Mouse (Mus musculus) WW6 (cell line): ENCODE measurements around the gene Olfr548-ps1.
"Not testable (repeated sequence)": the region's sequence is repeated elsewhere in the genome, so short reads cannot be mapped to it uniquely, and the experiment has no call there.

Source experiments
- DNase-seq: peaks from one replicate; pipeline ENCODE4 v3.0.0-alpha.2; 2013; ENCODE audit warnings: low read depth, low spot score

Olfr548-ps1 gene

GRCm38 (mm10) chr7:102540596-102540995 is at the start of gene Olfr548-ps1:
TSS of gene Olfr548-ps1 (plus strand) at chr7:102540896.
- no peak for DNase-seq

GRCm38 (mm10) chr7:102494416-102494815 is 46.3 kb upstream of the Olfr548-ps1 start:
- DNase-seq, result not testable (repeated sequence)

GRCm38 (mm10) chr7:102499473-102499872 is 41.2 kb upstream of the Olfr548-ps1 start, which contains the start of gene Olfr545:
TSS of gene Olfr545 (minus strand) at chr7:102499573.
- no peak for DNase-seq

- no peak for DNase-seq
Measured at GRCm38 (mm10) chr7:102501986-102502385, 38.7 kb upstream of the Olfr548-ps1 start.

- peak; percentile 60 for DNase-seq
Measured at GRCm38 (mm10) chr7:102506848-102507247, 33.8 kb upstream of the Olfr548-ps1 start.

GRCm38 (mm10) chr7:102508066-102508465 is 32.6 kb upstream of the Olfr548-ps1 start:
- no peak for DNase-seq

- no peak for DNase-seq
Measured at GRCm38 (mm10) chr7:102508666-102509065, 32.0 kb upstream of the Olfr548-ps1 start.

GRCm38 (mm10) chr7:102509726-102510125 is 31.0 kb upstream of the Olfr548-ps1 start:
- no peak for DNase-seq

GRCm38 (mm10) chr7:102511927-102512326 is 28.8 kb upstream of the Olfr548-ps1 start:
- DNase-seq, result no peak

- peak; percentile 57 for DNase-seq
Measured at GRCm38 (mm10) chr7:102512814-102513435, 27.8 kb upstream of the Olfr548-ps1 start.

GRCm38 (mm10) chr7:102514144-102514543 is 26.6 kb upstream of the Olfr548-ps1 start:
- no peak for DNase-seq

GRCm38 (mm10) chr7:102516261-102517050 is 24.2 kb upstream of the Olfr548-ps1 start:
- no peak for DNase-seq

- no peak for DNase-seq
Measured at GRCm38 (mm10) chr7:102517051-102517335, 23.7 kb upstream of the Olfr548-ps1 start.

GRCm38 (mm10) chr7:102529052-102529451 is 11.6 kb upstream of the Olfr548-ps1 start:
- DNase-seq, result no peak

GRCm38 (mm10) chr7:102534449-102534848 is 6.2 kb upstream of the Olfr548-ps1 start, which contains the start of gene Olfr547:
TSS of gene Olfr547 (plus strand) at chr7:102534749.
- DNase-seq, result no peak

GRCm38 (mm10) chr7:102541251-102541650 is 555 bp downstream of the Olfr548-ps1 start:
- DNase-seq, result no peak

GRCm38 (mm10) chr7:102549570-102549969 is 8.9 kb downstream of the Olfr548-ps1 start, which contains the start of gene Olfr549:
TSS of gene Olfr549 (plus strand) at chr7:102549870.
- no peak for DNase-seq

- DNase-seq, result no peak
Measured at GRCm38 (mm10) chr7:102553279-102553678, 12.6 kb downstream of the Olfr548-ps1 start.

- DNase-seq, result peak; percentile 55
Measured at GRCm38 (mm10) chr7:102564999-102565997, 24.6 kb downstream of the Olfr548-ps1 start, which contains the start of gene Trim21. TSS of gene Trim21 (minus strand) at chr7:102565486.

- no peak for DNase-seq
Measured at GRCm38 (mm10) chr7:102566219-102566618, 25.5 kb downstream of the Olfr548-ps1 start.

GRCm38 (mm10) chr7:102571142-102571541 is 30.4 kb downstream of the Olfr548-ps1 start, which contains the start of gene Olfr550:
TSS of gene Olfr550 (plus strand) at chr7:102571442.
- no peak for DNase-seq
